Mouse (Mus musculus) yolk sac, embryonic 10.5 days (tissue): ENCODE results near the gene Smtnl1.
A peak's percentile ranks its signal among the peaks of the same experiment; 100 is the strongest.
"Not testable (repeated sequence)": the region's sequence is repeated elsewhere in the genome, so short reads cannot be mapped to it uniquely, and the experiment has no call there.

Experiments used
- DNase-seq: peaks from one replicate; pipeline ENCODE4 v3.0.0-alpha.2; 2017; ENCODE audit warnings: low spot score

Gene Smtnl1

GRCm38 (mm10) chr2:84838593-84838949, 16.1 kb upstream of the Smtnl1 start, which contains the start of gene Slc43a1:
Gene Slc43a1 (plus strand): TSS chr2:84838850.
- no peak for DNase-seq

- no peak for DNase-seq
These were observed 15.6 kb upstream of the Smtnl1 start for GRCm38 (mm10) chr2:84837817-84838592.

- no peak for DNase-seq
These were observed 14.7 kb upstream of the Smtnl1 start for GRCm38 (mm10) chr2:84837107-84837506.

- DNase-seq: peak; percentile 74
These were observed 9.4 kb upstream of the Smtnl1 start for GRCm38 (mm10) chr2:84831666-84832391.

- DNase-seq: peak; percentile 59
These were observed 5.0 kb upstream of the Smtnl1 start for GRCm38 (mm10) chr2:84827283-84827920.

- DNase-seq: peak; percentile 90
These were observed 4.2 kb upstream of the Smtnl1 start, which contains the start of gene Timm10 for GRCm38 (mm10) chr2:84826488-84827282. Gene Timm10 (plus strand): TSS chr2:84826997.

- DNase-seq: no peak
These were observed 785 bp upstream of the Smtnl1 start for GRCm38 (mm10) chr2:84823237-84823636.

- no peak for DNase-seq
These were observed 2.6 kb downstream of the Smtnl1 start for GRCm38 (mm10) chr2:84819861-84820260.

- no peak for DNase-seq
These were observed 9.8 kb downstream of the Smtnl1 start for GRCm38 (mm10) chr2:84812676-84813075.

- peak; percentile 52 for DNase-seq
These were observed 10.6 kb downstream of the Smtnl1 start for GRCm38 (mm10) chr2:84811880-84812279.

- DNase-seq: peak; percentile 91
These were observed 11.4 kb downstream of the Smtnl1 start for GRCm38 (mm10) chr2:84810886-84811577.

GRCm38 (mm10) chr2:84810526-84810885, 11.9 kb downstream of the Smtnl1 start:
- DNase-seq: no peak

GRCm38 (mm10) chr2:84809330-84809729, 13.1 kb downstream of the Smtnl1 start:
- DNase-seq: peak; percentile 11

GRCm38 (mm10) chr2:84806546-84806945, 15.9 kb downstream of the Smtnl1 start:
- DNase-seq: no peak

GRCm38 (mm10) chr2:84803963-84804362, 18.5 kb downstream of the Smtnl1 start:
- no peak for DNase-seq

- DNase-seq: not testable (repeated sequence)
These were observed 21.2 kb downstream of the Smtnl1 start for GRCm38 (mm10) chr2:84801223-84801622.

- peak; percentile 50 for DNase-seq
These were observed 22.1 kb downstream of the Smtnl1 start for GRCm38 (mm10) chr2:84800304-84800703.

- peak; percentile 54 for DNase-seq
These were observed 23.4 kb downstream of the Smtnl1 start for GRCm38 (mm10) chr2:84799041-84799561.

GRCm38 (mm10) chr2:84798493-84798921, 23.9 kb downstream of the Smtnl1 start, which contains the start of gene Ube2l6:
Gene Ube2l6 (plus strand): TSS chr2:84798828.
- DNase-seq: peak; percentile 79

GRCm38 (mm10) chr2:84797833-84798492, 24.5 kb downstream of the Smtnl1 start:
- peak; percentile 49 for DNase-seq
